Mouse (Mus musculus) kidney, embryonic 15.5 days (tissue): ENCODE measurements around the gene Slf2. TPM values are rescaled to one million over a fixed set of nuclear protein-coding genes. Genes with fewer than 3 reads are reported as not detected.

Source experiments
- ATAC-seq: fragments of 200-750 bp; cut with Nextera tagmentation; replicated peaks from 2 replicates; pipeline ENCODE4 v1.8.0; 2017; ENCODE audit warnings: moderate TSS enrichment; ENCODE audit not compliant: low FRiP score
- H3K27ac ChIP-seq: fragments of 300-500 bp; sonication (generic); 2 replicates; pipeline ENCODE4 v1.5.1; 2015; ENCODE audit warnings: mild to moderate bottlenecking, inconsistent platforms
- H3K27me3 ChIP-seq: fragments of 300-500 bp; sonication (generic); 2 replicates; pipeline ENCODE4 v1.6.1; 2015; ENCODE audit warnings: inconsistent platforms
- H3K36me3 ChIP-seq: fragments of 300-500 bp; sonication (generic); 2 replicates; pipeline ENCODE4 v1.6.1; 2015; ENCODE audit warnings: inconsistent platforms
- H3K4me1 ChIP-seq: fragments of 300-500 bp; sonication (generic); 2 replicates; pipeline ENCODE4 v1.6.1; 2015; ENCODE audit warnings: inconsistent platforms
- H3K4me2 ChIP-seq: fragments of 300-500 bp; sonication (generic); 2 replicates; pipeline ENCODE4 v1.6.1; 2015; ENCODE audit warnings: moderate library complexity, mild to moderate bottlenecking, inconsistent platforms
- H3K4me3 ChIP-seq: fragments of 300-500 bp; sonication (generic); replicated peaks from 2 replicates; pipeline ENCODE4 v1.5.1; 2015; ENCODE audit warnings: mild to moderate bottlenecking, inconsistent platforms
- H3K9ac ChIP-seq: fragments of 300-500 bp; sonication (generic); 2 replicates; pipeline ENCODE4 v1.6.1; 2015; ENCODE audit warnings: mild to moderate bottlenecking, inconsistent platforms
- H3K9me3 ChIP-seq: fragments of 300-500 bp; sonication (generic); replicated peaks from 2 replicates; pipeline ENCODE4 v1.6.1; 2016; ENCODE audit warnings: inconsistent platforms
- WGBS: fragments of 180-500 bp; shearing (Covaris S2); methylation state at CpG from one replicate; pipeline ENCODE4 v1.1.7; 2015; ENCODE audit warnings: mixed read lengths; 5-methylcytosine and 5-hydroxymethylcytosine counted together
- polyA plus RNA-seq: library from polyadenylated mRNA; unstranded; fragments of >200 nt; fragmentation: Nextera tagmentation; extraction: Ambion mirVana; gene quantifications from 2 replicates; pipeline ENCODE4 v1.2.1, GENCODE M21; 2015

Gene Slf2
- polyA plus RNA-seq, 1 experiment from 2014 or later: 40.5 TPM

DNA sequence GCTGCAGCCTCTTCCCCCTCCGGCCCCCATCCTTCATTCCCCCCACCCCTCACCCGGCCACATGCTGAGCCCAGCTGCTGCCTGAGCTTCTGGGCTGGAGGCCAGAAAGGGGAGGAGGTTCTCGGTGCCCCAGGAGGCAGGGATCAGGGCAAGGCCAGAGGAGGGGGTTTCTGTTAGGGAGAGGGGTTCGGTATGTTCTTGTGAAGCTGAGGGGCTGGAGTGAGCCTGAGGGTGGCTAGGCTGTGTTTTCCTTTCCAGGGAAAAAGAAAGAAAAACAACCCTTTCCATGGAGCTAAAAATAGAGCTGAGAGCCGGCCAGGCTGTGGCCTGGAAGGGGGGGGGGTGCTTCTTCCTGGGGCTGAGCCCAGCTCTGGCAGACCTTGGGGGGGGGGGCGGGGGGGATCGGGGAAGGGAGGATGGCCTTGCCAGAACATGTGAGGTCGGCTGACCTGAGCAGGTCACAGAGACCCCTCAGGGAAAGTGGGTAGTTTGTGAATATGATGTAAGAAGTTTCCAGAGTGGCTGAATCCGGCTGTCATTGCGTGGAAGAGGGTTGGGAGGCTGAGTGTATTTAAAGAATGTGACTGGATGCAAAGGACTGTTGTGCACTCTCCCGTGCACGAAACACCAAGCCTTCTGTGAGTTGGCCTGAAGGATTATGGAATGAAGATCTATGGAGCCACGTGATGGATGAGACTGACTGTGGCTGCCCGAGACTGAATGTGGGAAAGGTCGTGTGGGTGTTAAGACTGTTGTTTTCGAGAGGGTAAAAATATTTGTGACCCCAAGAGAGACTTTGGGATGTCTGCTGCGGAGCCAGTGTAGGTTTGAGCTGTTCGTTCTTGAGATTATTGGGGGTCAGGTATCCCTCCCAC, 85.6 kb downstream of the Slf2 start:
- Histone ChIP-seq H3K9me3 (no peaks in the 10 kb centered on the region), H3K36me3 (peaks cover 19% of the 10 kb centered on the region), H3K4me3 (peak overlapping the region; percentile 69), H3K27me3 (no peaks in the 10 kb centered on the region), H3K4me1 (peaks cover 76% of the 10 kb centered on the region), H3K4me2 (peak overlapping the region; percentile 95), H3K27ac (peak overlapping the region; percentile 100), H3K9ac (peak overlapping the region; percentile 83)
- under 1% methylated on average over 17 of the region's 18 CpGs for WGBS
- ATAC-seq: peak; percentile 33

DNA sequence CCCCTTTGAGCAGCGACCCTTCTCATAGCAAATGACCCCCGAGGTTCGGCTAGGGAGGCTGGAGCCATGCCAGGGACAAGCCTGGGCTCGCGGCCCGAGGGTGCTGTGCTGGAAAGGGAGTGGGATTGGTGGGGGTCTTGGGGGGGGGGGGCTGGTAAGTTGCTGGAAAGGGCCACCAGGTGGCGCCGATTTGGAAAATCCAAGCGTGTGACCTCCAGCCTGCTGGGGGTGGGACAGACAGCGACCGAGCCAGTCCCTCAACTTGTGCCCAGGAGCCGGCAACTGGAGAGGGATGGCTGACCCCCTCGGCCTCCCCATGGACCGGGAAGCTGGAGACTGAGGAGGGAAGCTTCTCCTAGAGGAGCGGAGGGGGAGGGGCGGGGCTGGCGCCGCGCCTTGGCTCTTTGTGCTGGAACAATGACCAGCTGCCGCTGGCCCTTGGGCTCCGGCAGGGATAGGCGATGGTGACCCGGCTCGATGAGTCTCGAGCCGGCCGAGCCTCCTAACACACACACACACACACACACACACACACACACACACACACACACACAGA, 86.3 kb downstream of the Slf2 start:
- H3K4me1 ChIP-seq: peaks cover 81% of the 10 kb centered on the region
- 0% methylated on average over 21 of the region's 27 CpGs for WGBS
- peak overlapping the region; percentile 83 for H3K9ac ChIP-seq
- H3K4me3 ChIP-seq: peak overlapping the region; percentile 69
- peak; percentile 68 for ATAC-seq
- peaks cover 19% of the 10 kb centered on the region for H3K36me3 ChIP-seq
- H3K27ac ChIP-seq: peak overlapping the region; percentile 100
- H3K27me3 ChIP-seq: no peaks in the 10 kb centered on the region
- no peaks in the 10 kb centered on the region for H3K9me3 ChIP-seq
- H3K4me2 ChIP-seq: peak overlapping the region; percentile 95

DNA sequence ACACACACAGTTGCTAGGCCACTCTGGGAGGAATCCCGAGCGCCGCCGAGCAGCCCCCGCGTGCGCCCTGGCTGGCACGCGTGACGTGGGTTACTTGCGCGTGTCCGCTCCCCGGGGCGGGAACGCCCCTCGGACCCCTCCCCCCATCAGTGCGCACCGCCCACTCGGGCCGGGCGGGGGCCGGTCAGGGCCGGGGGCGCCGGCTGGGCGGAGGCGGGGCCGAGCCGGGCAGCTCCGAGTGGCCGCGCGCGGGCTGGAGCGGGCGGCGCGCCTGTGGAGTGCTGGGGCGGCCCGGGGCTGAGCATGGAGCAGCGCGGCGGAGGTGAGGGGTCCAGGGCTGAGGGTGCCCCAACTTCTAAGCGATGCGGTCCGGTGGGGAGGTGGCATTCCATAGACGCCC, 87.0 kb downstream of the Slf2 start:
- Histone ChIP-seq H3K4me3 (peak overlapping the region; percentile 69), H3K36me3 (peaks cover 23% of the 10 kb centered on the region), H3K9me3 (no peaks in the 10 kb centered on the region), H3K4me2 (peak overlapping the region; percentile 95), H3K4me1 (peaks cover 81% of the 10 kb centered on the region), H3K27me3 (no peaks in the 10 kb centered on the region), H3K27ac (peak overlapping the region; percentile 100), H3K9ac (peak overlapping the region; percentile 83)
- peak; percentile 72 for ATAC-seq
- under 1% methylated on average over 45 of the region's 48 CpGs for WGBS

DNA sequence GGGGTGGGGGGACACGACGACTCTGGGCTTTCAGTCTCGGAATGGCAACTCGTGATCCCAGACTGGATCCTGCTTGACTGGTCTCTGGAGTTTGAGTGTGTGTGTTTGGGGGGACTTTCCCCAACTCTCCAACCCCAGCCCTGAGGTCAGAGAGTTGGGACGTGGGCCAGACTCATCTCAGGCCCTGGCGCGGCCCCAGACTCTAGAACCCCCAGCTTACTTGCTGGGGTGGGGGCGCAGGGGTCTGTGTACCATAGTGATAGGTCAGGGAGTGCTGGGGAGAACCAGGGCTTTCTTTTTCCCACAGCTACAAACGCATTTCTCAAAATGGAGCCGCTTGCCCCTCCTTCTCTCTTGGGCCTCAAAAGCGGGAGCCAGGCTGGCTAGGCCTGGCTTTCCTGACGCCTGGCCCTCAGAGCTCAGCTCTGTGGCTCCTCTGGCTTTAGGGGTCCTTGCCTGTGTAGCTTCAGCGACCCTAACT, 87.4 kb downstream of the Slf2 start:
- Histone ChIP-seq H3K36me3 (peaks cover 26% of the 10 kb centered on the region), H3K4me3 (peak overlapping the region; percentile 69), H3K27ac (peak overlapping the region; percentile 100), H3K4me2 (peak overlapping the region; percentile 95), H3K27me3 (no peaks in the 10 kb centered on the region), H3K9me3 (no peaks in the 10 kb centered on the region), H3K9ac (peak overlapping the region; percentile 83), H3K4me1 (peaks cover 78% of the 10 kb centered on the region)
- WGBS: under 1% methylated on average over 13 of the region's 13 CpGs
- no peak for ATAC-seq

DNA sequence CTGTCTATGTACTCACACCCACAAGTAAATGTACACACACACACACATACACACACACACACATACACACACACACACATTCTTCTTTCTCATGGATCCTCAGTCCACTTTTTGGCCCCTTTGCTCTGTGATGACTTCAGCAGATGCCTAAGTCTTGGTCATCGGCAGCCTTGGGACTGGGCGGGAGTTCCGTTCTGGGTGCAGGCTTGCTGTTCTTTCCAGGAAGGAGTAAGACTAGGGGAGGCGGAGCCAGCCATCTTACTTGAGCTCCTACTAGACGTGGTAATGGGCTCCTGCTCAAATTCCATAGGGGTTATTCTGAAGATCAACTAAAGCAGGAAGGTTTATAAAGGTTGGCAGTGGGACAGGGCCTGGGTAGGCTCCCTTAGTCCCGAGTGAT, 89.4 kb downstream of the Slf2 start:
- ATAC-seq: no peak
- Histone ChIP-seq H3K27ac (no peak overlapping the region), H3K9ac (no peak overlapping the region), H3K36me3 (peaks cover 43% of the 10 kb centered on the region), H3K4me3 (peak overlapping the region; percentile 8; the same call in 1 of the 2 replicates), H3K9me3 (no peaks in the 10 kb centered on the region), H3K27me3 (no peaks in the 10 kb centered on the region), H3K4me1 (peaks cover 71% of the 10 kb centered on the region), H3K4me2 (peak overlapping the region; percentile 95)
- WGBS: 50% methylated on average over 6 of the region's 6 CpGs

DNA sequence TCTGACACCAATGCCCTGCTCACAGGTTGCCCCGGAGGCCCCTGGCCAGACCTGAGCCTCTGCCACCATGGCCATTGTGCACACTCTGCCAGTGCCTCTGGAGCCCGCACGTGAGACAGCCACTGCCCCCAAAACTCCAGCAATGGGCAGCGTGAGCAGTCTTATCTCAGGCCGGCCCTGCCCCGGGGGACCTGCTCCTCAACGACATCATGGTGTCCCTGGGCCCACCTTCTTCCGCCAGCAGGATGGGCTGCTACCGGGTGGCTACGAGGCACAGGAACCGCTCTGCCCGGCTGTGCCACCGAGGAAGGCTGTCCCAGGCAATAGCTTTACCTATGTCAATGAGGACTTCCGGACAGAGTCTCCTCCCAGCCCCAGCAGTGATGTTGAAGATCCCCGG, 90.4 kb downstream of the Slf2 start:
- H3K27me3 ChIP-seq: no peaks in the 10 kb centered on the region
- no peak overlapping the region for H3K4me3 ChIP-seq
- no peak for ATAC-seq
- no peak overlapping the region for H3K27ac ChIP-seq
- H3K4me2 ChIP-seq: peak overlapping the region; percentile 95; the same call in 1 of the 2 replicates
- 89% methylated on average over 15 of the region's 15 CpGs for WGBS
- peaks cover 54% of the 10 kb centered on the region for H3K36me3 ChIP-seq
- H3K4me1 ChIP-seq: peaks cover 61% of the 10 kb centered on the region
- no peak overlapping the region for H3K9ac ChIP-seq
- no peaks in the 10 kb centered on the region for H3K9me3 ChIP-seq

DNA sequence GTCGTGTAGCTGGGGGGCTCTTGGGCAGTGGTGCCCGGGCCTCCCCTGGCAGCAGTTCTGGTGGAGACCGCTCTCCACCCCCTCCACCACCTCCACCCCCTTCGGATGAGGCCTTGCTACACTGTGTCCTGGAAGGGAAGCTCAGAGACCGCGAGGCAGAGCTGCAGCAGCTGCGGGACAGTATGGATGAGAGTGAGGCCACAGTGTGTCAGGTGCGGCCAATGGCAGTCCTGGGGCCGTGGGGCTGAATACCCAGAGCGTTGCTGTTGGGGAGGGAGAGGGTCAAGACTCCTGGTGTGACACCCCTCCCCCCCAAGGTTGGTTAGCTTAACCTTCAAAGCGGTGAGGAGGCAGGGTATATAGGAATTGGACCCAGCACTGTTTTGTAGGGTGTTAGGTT, 93.0 kb downstream of the Slf2 start:
- ATAC-seq: peak; percentile 29; the same call in 1 of the 2 replicates
- peaks cover 80% of the 10 kb centered on the region for H3K36me3 ChIP-seq
- no peak overlapping the region for H3K9ac ChIP-seq
- no peaks in the 10 kb centered on the region for H3K27me3 ChIP-seq
- no peak overlapping the region for H3K4me3 ChIP-seq
- WGBS: 72% methylated on average over 11 of the region's 11 CpGs
- H3K9me3 ChIP-seq: no peaks in the 10 kb centered on the region
- peaks cover 61% of the 10 kb centered on the region for H3K4me1 ChIP-seq
- H3K4me2 ChIP-seq: no peak overlapping the region
- no peak overlapping the region for H3K27ac ChIP-seq

DNA sequence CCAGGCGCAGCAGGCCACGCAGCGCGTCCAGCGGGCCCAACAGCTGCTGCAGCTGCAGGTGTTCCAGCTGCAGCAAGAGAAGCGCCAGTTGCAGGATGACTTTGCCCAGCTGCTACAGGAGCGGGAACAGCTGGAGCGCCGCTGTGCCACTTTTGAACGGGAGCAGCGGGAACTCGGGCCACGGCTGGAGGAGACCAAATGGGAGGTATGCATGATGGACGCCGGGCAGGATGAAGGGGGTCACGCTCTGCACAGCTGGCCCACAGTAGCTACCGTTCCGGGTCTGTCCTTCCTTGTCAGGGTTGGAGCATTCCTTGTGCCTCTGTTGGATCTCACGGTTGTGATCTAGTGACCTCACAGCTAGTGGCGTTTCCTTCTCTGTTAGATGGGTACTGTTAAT, 93.8 kb downstream of the Slf2 start:
- no peak for ATAC-seq
- no peaks in the 10 kb centered on the region for H3K9me3 ChIP-seq
- no peak overlapping the region for H3K4me2 ChIP-seq
- peaks cover 84% of the 10 kb centered on the region for H3K36me3 ChIP-seq
- no peak overlapping the region for H3K4me3 ChIP-seq
- peaks cover 57% of the 10 kb centered on the region for H3K4me1 ChIP-seq
- H3K27me3 ChIP-seq: no peaks in the 10 kb centered on the region
- H3K9ac ChIP-seq: no peak overlapping the region
- no peak overlapping the region for H3K27ac ChIP-seq
- 75% methylated on average over 20 of the region's 20 CpGs for whole genome bisulfite sequencing

DNA sequence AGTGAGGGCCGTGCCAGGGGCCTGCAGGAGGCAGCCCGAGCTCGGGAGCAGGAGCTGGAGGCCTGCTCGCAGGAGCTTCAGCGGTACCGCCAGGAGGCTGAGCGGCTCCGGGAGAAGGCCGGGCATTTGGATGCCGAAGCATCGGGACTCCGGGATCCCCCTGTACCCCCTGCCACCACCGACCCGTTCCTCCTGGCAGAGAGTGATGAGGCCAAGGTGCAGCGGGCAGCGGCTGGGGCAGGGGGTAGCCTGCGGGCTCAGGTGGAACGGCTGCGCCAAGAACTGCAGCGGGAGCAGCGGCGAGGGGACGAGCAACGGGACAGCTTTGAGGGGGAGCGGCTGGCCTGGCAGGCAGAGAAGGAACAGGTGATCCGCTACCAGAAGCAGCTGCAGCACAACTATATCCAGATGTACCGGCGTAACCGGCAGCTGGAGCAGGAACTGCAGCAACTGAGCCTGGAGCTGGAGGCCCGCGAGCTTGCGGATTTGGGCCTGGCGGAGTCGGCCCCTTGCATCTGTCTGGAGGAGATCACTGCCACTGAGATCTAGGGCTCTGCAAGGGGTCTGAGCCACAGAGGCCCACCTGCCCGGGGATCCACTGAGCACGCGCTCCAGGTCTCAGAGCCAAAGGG, 95.1 kb downstream of the Slf2 start:
- no peak overlapping the region for H3K4me3 ChIP-seq
- peaks cover 80% of the 10 kb centered on the region for H3K36me3 ChIP-seq
- H3K9ac ChIP-seq: no peak overlapping the region
- no peak overlapping the region for H3K27ac ChIP-seq
- no peak overlapping the region for H3K4me2 ChIP-seq
- H3K27me3 ChIP-seq: no peaks in the 10 kb centered on the region
- WGBS: 91% methylated on average over 37 of the region's 37 CpGs
- no peaks in the 10 kb centered on the region for H3K9me3 ChIP-seq
- H3K4me1 ChIP-seq: peaks cover 55% of the 10 kb centered on the region
- no peak for ATAC-seq

DNA sequence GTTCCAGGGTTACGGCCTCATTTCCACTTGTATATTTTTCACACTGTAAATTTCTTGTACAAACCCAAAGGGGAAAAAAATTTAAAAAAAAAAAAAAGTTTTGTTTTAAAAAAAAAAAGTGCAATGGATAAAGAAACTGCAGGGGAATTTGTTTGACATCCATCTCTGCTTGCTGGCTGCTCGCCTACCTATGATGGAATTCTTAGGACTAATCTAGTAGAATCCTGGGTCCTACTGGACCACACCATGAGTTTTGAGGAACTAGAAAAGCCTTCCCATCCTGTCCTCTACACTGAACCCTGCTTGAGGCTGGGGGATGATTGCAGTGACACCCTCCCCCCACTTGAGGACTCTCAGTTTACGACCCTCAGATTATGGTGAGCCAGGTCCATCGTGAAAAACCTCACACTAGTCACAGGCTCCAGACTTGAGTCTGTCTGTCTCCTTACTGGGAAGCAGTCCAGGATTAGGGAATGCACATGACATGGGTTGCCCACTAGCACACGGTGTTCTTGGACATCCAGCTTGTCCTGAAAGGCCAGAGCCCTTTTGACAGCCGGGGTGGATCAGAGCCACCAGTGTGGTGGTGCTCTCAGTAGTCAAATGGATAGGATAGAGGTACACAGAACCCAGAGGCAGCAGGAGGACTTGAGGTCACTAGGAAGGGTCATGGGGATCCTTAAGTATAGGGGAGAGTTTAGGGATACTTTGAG, 96.2 kb downstream of the Slf2 start:
- Histone ChIP-seq H3K9ac (no peak overlapping the region), H3K4me2 (no peak overlapping the region), H3K4me3 (no peak overlapping the region), H3K27ac (no peak overlapping the region), H3K27me3 (no peaks in the 10 kb centered on the region), H3K9me3 (no peaks in the 10 kb centered on the region), H3K4me1 (peaks cover 56% of the 10 kb centered on the region), H3K36me3 (peaks cover 69% of the 10 kb centered on the region)
- 69% methylated on average over 6 of the region's 6 CpGs for WGBS
- ATAC-seq: no peak

DNA sequence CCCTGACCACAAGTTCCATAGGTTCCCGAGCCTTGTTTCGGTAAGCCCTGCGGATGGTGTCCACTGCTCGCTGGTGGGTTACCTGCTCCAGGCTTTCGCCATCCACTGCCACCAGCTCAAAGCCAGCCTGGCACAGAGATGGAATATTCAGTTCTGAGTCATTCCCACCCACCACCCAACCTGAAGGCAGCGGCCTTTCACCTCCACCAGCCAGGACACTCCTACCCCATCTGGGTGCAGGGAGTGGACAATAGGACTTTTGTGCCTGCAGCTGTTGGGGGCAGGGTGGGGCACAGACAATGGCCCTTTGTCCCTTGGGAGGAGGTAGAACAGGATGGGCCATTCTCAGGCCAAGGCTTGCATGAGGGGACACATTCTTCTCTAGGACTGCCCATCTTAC, 96.9 kb downstream of the Slf2 start:
- ATAC-seq: no peak
- Histone ChIP-seq H3K9me3 (no peaks in the 10 kb centered on the region), H3K36me3 (peaks cover 62% of the 10 kb centered on the region), H3K4me2 (no peak overlapping the region), H3K27ac (peak overlapping the region; percentile 27; the same call in 1 of the 2 replicates), H3K4me1 (peaks cover 59% of the 10 kb centered on the region), H3K27me3 (no peaks in the 10 kb centered on the region), H3K9ac (no peak overlapping the region), H3K4me3 (no peak overlapping the region)
- 88% methylated on average over 6 of the region's 6 CpGs for WGBS
